Mouse (Mus musculus) small intestine, adult 2 months (tissue): Measurements from ENCODE around the gene Slc6a6.

ENCODE experiments used
- CTCF ChIP-seq: fragments of 200-500 bp; IDR thresholded peaks from 2 replicates; pipeline ENCODE4 v1.5.1; 2012; ENCODE audit warnings: low read depth, mild to moderate bottlenecking, control low read depth, inconsistent platforms, low read length, moderate library complexity, mixed read lengths; ENCODE audit not compliant: insufficient replicate concordance, insufficient read length; ENCODE audit errors: extremely low read depth
- POLR2A ChIP-seq: fragments of 200-500 bp; IDR thresholded peaks from 2 replicates; pipeline ENCODE4 v1.6.1; 2012; ENCODE audit warnings: low read depth, mild to moderate bottlenecking, control low read depth, inconsistent platforms, low read length, moderate library complexity

DNA sequence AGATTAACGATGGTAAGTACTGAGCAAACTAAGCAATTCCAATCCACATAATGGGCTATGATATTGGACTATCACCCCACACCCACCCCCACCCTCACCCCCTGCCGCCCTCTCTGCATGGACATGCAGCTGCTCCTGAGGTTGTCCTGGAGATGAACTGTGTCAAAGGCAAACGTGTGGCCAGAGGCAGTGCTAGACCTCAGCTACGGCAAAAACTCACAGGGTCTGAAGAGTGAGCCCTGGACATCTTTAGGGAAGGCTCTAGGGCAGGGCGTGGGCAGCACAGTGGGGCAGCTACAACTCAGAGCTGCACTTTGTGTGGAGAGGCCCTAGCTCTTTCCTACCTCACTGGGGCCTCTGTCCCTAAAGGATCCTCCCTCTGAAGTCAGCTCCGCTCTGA lies 13.6 kb upstream of the Slc6a6 start:
- TF ChIP-seq CTCF (no peak), POLR2A (no peak)
